ENCODE assay signal across 19 mouse cellular contexts in genomic region chr16:44182597-44182996, GRCm38 (mm10). TPM values are rescaled to one million over a fixed set of nuclear protein-coding genes. Genes with fewer than 3 reads are reported as not detected.
DNase-seq lines count a peak whose midpoint lies in the region; ATAC-seq and TF ChIP-seq lines count a peak whose summit lies in the region.
"Had no signal": no experiment of that assay in that cellular context is flagged by ENCODE, and none has a peak within 500 bp of the region (broad histone marks: within the 10 kb centered on the region; RNA-seq: fewer than 3 reads in every experiment).

No protein-coding gene starts in this region.

- 86% methylated on average over 1 of the region's 1 CpGs for WGBS in liver, embryonic 12.5 days (ENCODE audit: insufficient replicate concordance)
- 90% methylated on average over 1 of the region's 1 CpGs for WGBS in liver, embryonic 11.5 days
- 81% methylated on average over 1 of the region's 1 CpGs for WGBS in stomach, postnatal 0 days

- TF ChIP-seq EP300 in stomach, postnatal 0 days (optimal IDR thresholded peaks at IDR 0.05): no peak

- intact Hi-C loops in left cerebral cortex, postnatal 36 days (cut with DNase I): no loop called here

- H3K27me3 ChIP-seq in liver, embryonic 12.5 days (replicated peaks): no peaks in the 10 kb centered on the region
- no peaks in the 10 kb centered on the region for H3K27me3 ChIP-seq in liver, embryonic 11.5 days (replicated peaks; ENCODE audit: control insufficient read depth, insufficient read depth, low read length)
- H3K27me3 ChIP-seq in stomach, postnatal 0 days (ENCODE audit: control insufficient read depth, insufficient read depth, low read length): no peaks in the 10 kb centered on the region
- H3K27me3 ChIP-seq: embryonic facial prominence, embryonic 12.5 days; forebrain, embryonic 13.5 days; forebrain, embryonic 15.5 days had no signal

- no peak for DNase-seq in liver, embryonic 11.5 days (ENCODE audit: low spot score)
- peak; percentile 21 for DNase-seq in ZHBTc4 (ENCODE audit: low read depth, low spot score)
- no peak for DNase-seq in stomach, postnatal 0 days (ENCODE audit: low spot score)
- no peak for DNase-seq in left cerebral cortex, postnatal 36 days (ENCODE audit: low spot score in 2 of 2)
- DNase-seq: adrenal gland, adult 8-10 months; adrenal gland, postnatal 14 days; adrenal gland, postnatal 36 days; cerebellum, adult 11-12 months; cerebellum, adult 2 months; cerebellum, adult 9-10 months; cerebellum, postnatal 10 days; cerebellum, postnatal 25 days; forebrain, postnatal 0 days had no signal

- 0 out of 2 replicates have a peak, but pooled peaks have one; percentile 50 for ATAC-seq in liver, embryonic 12.5 days
- ATAC-seq in liver, embryonic 11.5 days (replicated peaks; ENCODE audit: low FRiP score): no peak
- peak; percentile 54 for ATAC-seq in stomach, postnatal 0 days (ENCODE audit: low FRiP score, low TSS enrichment)
- ATAC-seq: activated CD4-positive, CD25-positive, alpha-beta regulatory T cell, adult 4 months; forebrain, embryonic 13.5 days; forebrain, embryonic 15.5 days; forebrain, postnatal 0 days had no signal

- no peak overlapping the region for H3K4me2 ChIP-seq in liver, embryonic 12.5 days
- no peak overlapping the region for H3K4me2 ChIP-seq in liver, embryonic 11.5 days
- H3K4me2 ChIP-seq in stomach, postnatal 0 days (replicated peaks; ENCODE audit: low read depth): no peak overlapping the region
- H3K4me2 ChIP-seq: embryonic facial prominence, embryonic 12.5 days; forebrain, embryonic 13.5 days; forebrain, embryonic 15.5 days had no signal

- peaks cover 18% of the 10 kb centered on the region for H3K4me1 ChIP-seq in liver, embryonic 12.5 days
- H3K4me1 ChIP-seq in liver, embryonic 11.5 days (replicated peaks; ENCODE audit: control insufficient read depth, insufficient read depth, low read length): peaks cover 9% of the 10 kb centered on the region
- H3K4me1 ChIP-seq in stomach, postnatal 0 days (replicated peaks; ENCODE audit: control insufficient read depth, insufficient read depth): no peaks in the 10 kb centered on the region
- H3K4me1 ChIP-seq: forebrain, embryonic 13.5 days; forebrain, embryonic 15.5 days had no signal

- TF ChIP-seq CTCF in stomach, postnatal 0 days (IDR thresholded peaks at IDR 0.05; ENCODE audit: low read depth): no peak

- no peaks in the 10 kb centered on the region for H3K9me3 ChIP-seq in liver, embryonic 12.5 days (replicated peaks)
- no peaks in the 10 kb centered on the region for H3K9me3 ChIP-seq in liver, embryonic 11.5 days (ENCODE audit: control insufficient read depth, low read length)
- H3K9me3 ChIP-seq in stomach, postnatal 0 days (ENCODE audit: control insufficient read depth, low read length): no peaks in the 10 kb centered on the region
- H3K9me3 ChIP-seq: embryonic facial prominence, embryonic 10.5 days; embryonic facial prominence, embryonic 12.5 days; forebrain, embryonic 13.5 days; forebrain, embryonic 15.5 days had no signal

- H3K9ac ChIP-seq in liver, embryonic 12.5 days: no peak overlapping the region
- no peak overlapping the region for H3K9ac ChIP-seq in liver, embryonic 11.5 days (ENCODE audit: low read depth, low read length)
- no peak overlapping the region for H3K9ac ChIP-seq in stomach, postnatal 0 days (ENCODE audit: low read length)
- H3K9ac ChIP-seq: embryonic facial prominence, embryonic 12.5 days; forebrain, embryonic 13.5 days; forebrain, embryonic 15.5 days; forebrain, postnatal 0 days had no signal

- no peak overlapping the region for H3K27ac ChIP-seq in liver, embryonic 12.5 days
- H3K27ac ChIP-seq in liver, embryonic 11.5 days (ENCODE audit: low read depth, low read length): no peak overlapping the region
- no peak overlapping the region for H3K27ac ChIP-seq in stomach, postnatal 0 days (replicated peaks)
- H3K27ac ChIP-seq: embryonic facial prominence, embryonic 10.5 days; embryonic facial prominence, embryonic 12.5 days; forebrain, embryonic 13.5 days; forebrain, embryonic 15.5 days had no signal

- H3K4me3 ChIP-seq in liver, embryonic 12.5 days: no peak overlapping the region
- H3K4me3 ChIP-seq in liver, embryonic 11.5 days (ENCODE audit: low read depth, low read length): no peak overlapping the region
- H3K4me3 ChIP-seq in stomach, postnatal 0 days (ENCODE audit: low read depth, low read length): no peak overlapping the region
- H3K4me3 ChIP-seq: embryonic facial prominence, embryonic 10.5 days; embryonic facial prominence, embryonic 12.5 days; forebrain, embryonic 13.5 days; forebrain, embryonic 15.5 days had no signal

- peaks cover 39% of the 10 kb centered on the region for H3K36me3 ChIP-seq in liver, embryonic 12.5 days
- H3K36me3 ChIP-seq in liver, embryonic 11.5 days (ENCODE audit: control insufficient read depth, insufficient read depth, low read length): peaks cover 10% of the 10 kb centered on the region
- no peaks in the 10 kb centered on the region for H3K36me3 ChIP-seq in stomach, postnatal 0 days (ENCODE audit: control insufficient read depth, insufficient read depth, low read length)
- H3K36me3 ChIP-seq: embryonic facial prominence, embryonic 12.5 days; forebrain, embryonic 15.5 days had no signal

RNA-seq across cellular contexts. Expression of gene Usf3, which starts 9.6 kb away (rescaled TPM):
- 2.5 and 2.9 TPM in 2 replicates for polyA plus RNA-seq in liver, embryonic 12.5 days (2016; fragmentation: Nextera tagmentation; extraction: Ambion mirVana)
- 5.7 and 5.8 TPM in 2 replicates for polyA plus RNA-seq in liver, embryonic 11.5 days (2014; fragmentation: Nextera tagmentation; extraction: Ambion mirVana)
- polyA plus RNA-seq in stomach, postnatal 0 days (2015; fragmentation: Nextera tagmentation; extraction: Ambion mirVana): 1.8 and 2.0 TPM in 2 replicates
- 10 to 100 TPM; 33.6 to 40.4 TPM for total RNA-seq in left cerebral cortex, postnatal 36 days (2021)

RNA-seq across cellular contexts. Expression of gene Naa50, which starts 43.0 kb away (rescaled TPM):
- polyA plus RNA-seq in liver, embryonic 12.5 days (2016; fragmentation: Nextera tagmentation; extraction: Ambion mirVana): 129 and 132 TPM in 2 replicates
- polyA plus RNA-seq in liver, embryonic 11.5 days (2014; fragmentation: Nextera tagmentation; extraction: Ambion mirVana): 143 and 150 TPM in 2 replicates
- 45.6 and 54.0 TPM in 2 replicates for polyA plus RNA-seq in stomach, postnatal 0 days (2015; fragmentation: Nextera tagmentation; extraction: Ambion mirVana)
- total RNA-seq in left cerebral cortex, postnatal 36 days (2021): 10 to 100 TPM; 53.6 to 62.7 TPM

RNA-seq across cellular contexts. Expression of gene Atp6v1a, which starts 43.1 kb away (rescaled TPM):
- polyA plus RNA-seq in liver, embryonic 12.5 days (2016; fragmentation: Nextera tagmentation; extraction: Ambion mirVana): 27.2 and 28.0 TPM in 2 replicates
- polyA plus RNA-seq in liver, embryonic 11.5 days (2014; fragmentation: Nextera tagmentation; extraction: Ambion mirVana): 49.7 and 53.8 TPM in 2 replicates
- 44.6 and 47.5 TPM in 2 replicates for polyA plus RNA-seq in stomach, postnatal 0 days (2015; fragmentation: Nextera tagmentation; extraction: Ambion mirVana)
- 100 to 1,000 TPM; 437 to 470 TPM for total RNA-seq in left cerebral cortex, postnatal 36 days (2021)
